Mouse (Mus musculus): Measurements from ENCODE around the gene Socs2.

DNA sequence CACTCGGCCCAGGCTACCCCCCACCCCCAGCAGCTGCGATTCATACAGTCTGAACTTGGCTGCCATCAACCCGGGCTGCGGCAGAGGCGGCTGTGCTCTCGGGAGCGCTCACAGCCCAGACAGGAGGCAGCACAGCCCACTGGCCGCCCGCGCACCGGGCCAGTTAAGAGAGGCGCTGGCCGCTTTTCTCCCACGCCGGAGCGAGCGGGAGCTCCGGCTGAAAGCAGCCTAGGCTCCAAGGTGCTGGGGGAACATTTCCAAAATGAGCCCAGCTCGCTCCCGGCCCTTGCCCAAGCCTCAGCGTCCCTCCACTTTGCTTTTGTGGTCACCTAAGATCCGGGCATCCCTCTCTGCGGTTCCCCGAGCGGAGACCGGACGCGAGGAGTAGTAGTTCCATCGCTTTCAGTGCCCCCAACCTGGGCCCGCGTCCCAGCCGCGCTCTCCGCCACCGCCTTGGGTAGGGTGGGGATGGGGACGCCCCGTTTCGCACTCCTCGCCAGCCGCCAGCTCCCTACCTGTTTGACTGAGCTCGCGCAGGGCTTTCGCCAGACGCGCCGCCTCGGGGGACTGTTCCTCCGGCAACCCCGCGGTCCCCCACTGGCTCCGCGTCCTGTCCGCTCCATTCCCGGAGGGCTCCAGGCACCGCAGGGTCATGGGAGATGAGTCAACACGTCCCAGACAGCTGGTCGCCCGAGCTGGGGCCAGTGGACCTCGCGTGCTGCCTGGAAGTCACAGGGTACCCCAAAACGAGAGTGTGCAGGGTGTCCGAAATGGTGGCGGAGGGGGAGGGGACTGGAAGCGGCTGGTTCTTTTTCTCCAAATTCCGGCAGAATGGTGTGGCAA lies 2.4 kb downstream of the Socs2 start:
- TF ChIP-seq CTCF (IDR thresholded peaks at IDR 0.05; ENCODE audit: low read depth) (no peak), EP300 (IDR thresholded peaks at IDR 0.05; ENCODE audit: low read depth) (no peak)

Data from liver, embryonic 14.5 days (tissue).